Mouse (Mus musculus) embryonic fibroblast, embryonic 13.5 days (primary cell): Measurements from ENCODE around the gene Rpusd4. TPM values are rescaled to one million over a fixed set of nuclear protein-coding genes. Genes with fewer than 3 reads are reported as not detected.

Experiments
- H3K27ac ChIP-seq: 2 replicates; pipeline ENCODE4 v1.5.1; 2012; ENCODE audit warnings: low read length, control low read depth, inconsistent platforms; ENCODE audit not compliant: insufficient read depth
- H3K4me1 ChIP-seq: 2 replicates; pipeline ENCODE4 v1.6.1; 2011; ENCODE audit warnings: low read length; ENCODE audit not compliant: control insufficient read depth, insufficient read depth
- H3K4me3 ChIP-seq: 2 replicates; pipeline ENCODE4 v1.5.1; 2011; ENCODE audit warnings: mild to moderate bottlenecking, control low read depth, low read length; ENCODE audit not compliant: insufficient read depth
- CTCF ChIP-seq: IDR thresholded peaks from 2 replicates; pipeline ENCODE4 v1.5.1; 2011; ENCODE audit warnings: mild to moderate bottlenecking, control low read depth, low read length, moderate library complexity, borderline replicate concordance; ENCODE audit not compliant: insufficient read depth
- POLR2A ChIP-seq: IDR thresholded peaks from 2 replicates; pipeline ENCODE4 v1.6.1; 2011; ENCODE audit warnings: low read depth, mild to moderate bottlenecking, control low read depth, low read length, moderate library complexity
- polyA plus RNA-seq: library from polyadenylated mRNA; stranded (reverse); fragments of >200 nt; gene quantifications from 2 replicates; pipeline ENCODE4 v1.2.4, GENCODE M21; 2011; ENCODE audit warnings: low read depth; ENCODE audit not compliant: missing spikeins, insufficient read length

Gene Rpusd4
- polyA plus RNA-seq, 1 experiment, result 11.0 TPM

DNA sequence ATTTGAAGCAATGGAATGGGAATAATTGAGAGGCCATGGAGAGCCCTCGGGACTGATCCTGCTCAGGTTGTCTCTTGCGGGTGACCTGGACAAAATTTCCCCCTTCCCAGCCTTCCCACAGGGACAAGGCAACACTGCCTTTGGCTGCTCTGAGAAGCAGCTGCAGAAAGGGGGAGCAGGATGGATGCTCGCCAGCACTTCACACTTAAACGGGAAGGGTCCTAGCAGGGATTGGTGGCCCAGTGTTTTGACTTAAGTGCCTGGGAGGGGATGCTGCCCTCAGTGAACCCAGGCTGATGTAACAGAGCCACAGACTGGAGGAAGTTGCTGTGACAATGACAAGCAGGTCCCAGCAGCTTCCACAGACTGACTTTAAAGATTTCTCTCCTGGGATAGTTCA, 45.9 kb downstream of the Rpusd4 start:
- TF ChIP-seq CTCF (no peak), POLR2A (no peak)
- Histone ChIP-seq H3K27ac (no peak overlapping the region), H3K4me3 (no peak overlapping the region), H3K4me1 (no peaks in the 10 kb centered on the region)

DNA sequence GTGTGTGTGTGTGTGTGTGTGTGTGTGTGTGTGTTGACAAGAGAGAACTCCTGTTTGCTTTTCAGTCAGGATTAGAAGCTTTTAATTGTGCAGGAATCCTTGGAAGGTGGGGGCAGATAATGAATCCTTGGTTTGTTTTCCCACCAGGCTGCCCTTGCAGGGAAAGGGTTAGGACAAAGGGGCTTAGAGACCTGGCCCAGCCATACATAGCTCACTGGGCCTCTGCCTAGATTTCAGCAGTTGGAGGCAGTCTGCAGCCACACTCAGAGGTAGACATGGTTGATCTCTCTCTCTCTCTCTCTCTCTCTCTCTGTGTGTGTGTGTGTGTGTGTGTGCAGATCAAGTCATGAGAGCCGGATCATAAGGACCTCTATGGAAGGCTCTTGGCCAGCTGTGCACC, 46.6 kb downstream of the Rpusd4 start:
- H3K27ac ChIP-seq, result no peak overlapping the region
- H3K4me3 ChIP-seq, result no peak overlapping the region
- no peaks in the 10 kb centered on the region for H3K4me1 ChIP-seq
- TF ChIP-seq POLR2A (no peak), CTCF (no peak)

DNA sequence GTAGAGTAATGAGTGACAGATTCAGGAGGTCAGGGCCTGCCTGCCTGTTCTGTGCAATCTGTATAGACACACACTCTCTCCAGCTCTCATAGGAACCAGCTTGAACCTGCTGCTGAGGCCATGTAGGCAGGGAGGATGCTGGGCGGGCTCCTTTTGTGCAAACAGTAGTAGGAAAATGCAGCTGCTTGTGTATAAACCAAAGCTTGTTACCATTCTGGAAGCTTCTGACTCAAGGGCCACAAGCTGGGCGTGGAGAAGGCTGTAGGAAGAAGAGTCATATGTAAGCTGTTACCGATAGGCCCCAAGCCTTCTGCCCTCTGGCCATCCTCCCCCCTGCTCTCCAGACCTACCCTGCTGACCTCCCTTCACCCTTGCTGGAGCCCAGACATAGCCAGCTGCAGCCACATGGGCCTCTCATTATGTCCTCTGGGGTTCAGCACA, 49.1 kb downstream of the Rpusd4 start:
- Histone ChIP-seq H3K27ac (no peak overlapping the region), H3K4me1 (no peaks in the 10 kb centered on the region), H3K4me3 (no peak overlapping the region)
- TF ChIP-seq CTCF, result no peak
- no peak for TF ChIP-seq POLR2A

DNA sequence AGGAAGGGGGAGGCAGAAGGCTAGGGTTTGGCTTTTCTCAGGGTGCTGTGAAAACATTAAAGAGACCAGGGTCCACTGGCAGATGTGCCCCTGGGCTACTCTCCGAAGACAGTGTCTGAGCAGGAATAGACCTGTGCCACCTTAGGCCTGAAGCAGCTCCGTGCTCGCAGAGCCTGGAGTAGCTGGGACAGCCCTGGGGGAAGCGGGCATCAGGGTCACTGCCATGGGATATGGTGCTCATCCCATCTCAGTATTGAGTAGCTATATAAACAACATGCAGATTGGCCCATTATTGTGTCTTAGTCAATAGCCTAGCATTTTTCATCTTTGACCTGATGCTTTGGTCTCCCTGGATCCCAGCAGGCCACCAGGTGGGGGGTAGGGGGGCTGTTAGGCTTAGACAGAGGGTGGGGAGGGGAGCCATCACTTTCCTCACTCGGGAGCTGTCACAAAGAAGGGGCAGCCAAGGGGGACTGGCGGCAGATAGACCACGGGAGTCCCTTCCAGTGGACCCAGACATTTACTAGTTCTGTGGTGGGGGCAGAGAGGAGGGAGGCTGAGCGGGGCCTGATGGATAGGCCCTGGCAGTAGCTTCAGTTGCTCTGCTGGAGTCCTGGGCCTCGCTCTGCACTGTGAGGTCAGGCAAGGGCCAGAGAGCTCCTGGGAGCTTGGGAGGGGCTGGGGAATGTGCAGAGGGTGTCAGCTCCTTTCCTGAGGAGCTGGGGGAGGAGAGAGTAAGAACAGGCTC, 49.7 kb downstream of the Rpusd4 start:
- H3K4me3 ChIP-seq, result no peak overlapping the region
- TF ChIP-seq POLR2A (no peak), CTCF (no peak)
- H3K27ac ChIP-seq, result no peak overlapping the region
- no peaks in the 10 kb centered on the region for H3K4me1 ChIP-seq

DNA sequence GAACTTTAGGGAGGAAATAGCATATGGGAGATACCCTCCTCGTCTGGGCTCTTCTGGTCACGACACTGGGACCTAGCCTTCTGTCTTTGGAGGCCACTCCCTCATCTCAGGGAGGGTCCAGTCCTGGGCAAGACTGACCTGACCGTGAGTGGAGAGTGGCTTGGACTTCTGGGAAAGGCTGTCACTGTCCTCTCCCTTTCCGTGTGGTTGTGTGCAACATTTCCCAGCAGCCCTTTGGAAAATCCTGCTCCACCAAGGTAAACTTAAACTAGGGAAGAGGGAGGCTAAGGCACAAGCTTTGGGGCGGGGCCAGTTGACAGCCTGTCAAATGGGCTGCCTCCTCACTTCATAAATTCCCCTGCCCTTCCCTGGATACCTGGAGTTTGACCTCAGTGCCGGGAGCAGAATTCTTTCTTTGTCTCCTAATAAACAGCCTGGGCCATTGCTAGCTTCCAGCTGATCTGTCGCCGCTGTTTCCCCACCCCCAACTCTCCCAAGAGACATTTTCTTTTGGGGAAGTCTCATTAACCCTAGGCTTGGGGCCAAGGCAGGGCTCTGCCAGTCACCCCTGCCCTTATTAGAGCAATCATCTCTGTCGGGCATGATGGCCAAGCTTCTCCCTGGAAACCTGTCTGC, 51.0 kb downstream of the Rpusd4 start:
- Histone ChIP-seq H3K4me1 (no peaks in the 10 kb centered on the region), H3K27ac (no peak overlapping the region), H3K4me3 (no peak overlapping the region)
- TF ChIP-seq CTCF (no peak), POLR2A (no peak)

DNA sequence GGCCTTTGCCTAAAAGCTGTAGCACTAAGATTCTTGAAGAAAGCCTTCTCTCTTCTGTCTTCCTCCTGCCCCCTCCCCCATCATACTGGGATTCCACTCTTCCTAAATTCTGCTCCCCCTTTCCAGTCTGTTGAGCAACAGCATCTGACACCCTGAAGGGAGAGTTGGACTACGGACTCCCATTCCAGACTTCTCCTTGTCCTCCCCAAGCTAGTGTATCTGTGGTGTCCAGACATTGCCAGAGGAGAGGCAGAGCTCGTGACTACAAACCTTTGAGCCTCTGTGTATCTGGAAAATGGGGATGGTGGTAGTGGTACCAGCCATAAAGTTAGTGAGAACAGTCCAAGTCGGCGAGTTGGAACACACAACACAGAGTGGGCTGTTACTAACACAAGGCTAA, 52.6 kb downstream of the Rpusd4 start:
- Histone ChIP-seq H3K27ac (no peak overlapping the region), H3K4me1 (peaks cover 13% of the 10 kb centered on the region)
- TF ChIP-seq POLR2A, result no peak
- TF ChIP-seq CTCF, result no peak

DNA sequence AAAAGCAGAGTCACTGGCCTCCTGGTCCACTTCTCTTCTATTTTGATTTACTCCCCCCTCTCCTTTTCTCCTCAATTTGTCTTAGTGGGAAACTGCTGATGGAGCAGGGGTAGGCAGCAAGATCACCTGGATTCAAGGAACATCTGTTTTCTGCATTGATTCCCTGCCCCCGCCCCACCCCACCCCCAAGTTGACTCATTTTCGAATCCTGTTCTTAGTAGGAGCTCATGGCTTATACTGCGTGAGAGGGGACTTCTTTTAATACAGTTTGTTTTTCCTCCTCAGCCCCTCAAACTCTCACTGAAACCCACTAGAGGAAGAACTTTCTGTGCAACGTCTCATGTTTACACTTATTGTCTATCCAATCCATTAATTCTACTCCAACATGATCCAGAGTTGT, 56.3 kb downstream of the Rpusd4 start:
- TF ChIP-seq CTCF, result no peak
- no peak for TF ChIP-seq POLR2A
- Histone ChIP-seq H3K27ac (no peak overlapping the region), H3K4me3 (no peak overlapping the region), H3K4me1 (peaks cover 28% of the 10 kb centered on the region)

More for the DNA sequence above, 52.6 kb downstream of the Rpusd4 start:
- no peak overlapping the region for H3K4me3 ChIP-seq

DNA sequence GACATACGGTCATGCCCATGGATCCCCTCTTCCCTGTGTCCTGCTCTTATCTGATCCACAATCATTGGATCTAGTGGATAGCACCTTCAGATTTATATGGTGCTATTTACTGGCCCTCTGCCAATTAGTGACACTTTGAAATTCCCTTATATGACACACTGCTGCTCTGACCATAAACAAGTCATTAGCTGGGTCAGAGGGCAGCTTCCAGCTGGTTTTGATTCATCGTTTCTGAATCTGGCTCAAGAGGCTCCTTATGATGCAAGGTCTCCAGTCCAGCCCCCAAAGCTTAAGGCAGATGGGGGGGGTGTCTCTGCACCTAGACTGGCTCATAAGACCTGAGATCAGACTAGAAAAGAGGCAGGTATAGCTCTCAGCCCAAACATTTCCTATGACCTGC, 56.9 kb downstream of the Rpusd4 start:
- Histone ChIP-seq H3K27ac (no peak overlapping the region), H3K4me3 (no peak overlapping the region), H3K4me1 (peaks cover 28% of the 10 kb centered on the region)
- no peak for TF ChIP-seq POLR2A
- TF ChIP-seq CTCF, result no peak

DNA sequence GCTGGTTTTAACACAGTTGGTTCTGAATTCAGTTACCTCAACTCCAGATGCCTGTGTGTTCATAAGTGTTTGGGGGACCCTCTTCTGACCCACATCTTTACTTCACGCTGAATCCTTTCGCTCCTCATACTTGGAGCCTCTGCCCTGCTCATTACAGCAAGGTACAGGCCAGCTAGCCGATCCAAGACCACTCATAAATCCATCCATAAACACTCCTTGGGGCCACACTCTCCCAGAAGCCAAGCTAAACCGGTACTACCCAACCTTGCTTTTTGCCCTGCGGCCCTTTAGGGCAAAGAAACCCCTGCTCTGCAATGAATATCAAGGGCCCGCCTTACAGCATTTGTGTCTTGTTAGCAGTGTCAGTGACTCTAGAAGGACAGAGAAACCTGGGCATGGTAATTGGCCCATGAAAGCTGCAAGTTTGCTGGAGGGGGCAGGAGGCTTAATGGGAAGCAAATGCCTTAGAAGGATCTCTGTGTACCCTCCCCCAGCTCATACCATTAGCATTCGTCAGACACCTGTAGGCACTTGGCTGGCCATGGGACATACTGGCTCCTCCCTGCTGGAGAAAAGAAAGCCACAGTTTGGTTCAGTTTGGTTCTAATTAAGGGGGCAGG, 59.1 kb downstream of the Rpusd4 start:
- Histone ChIP-seq H3K27ac (peak overlapping the region; percentile 12; the same call in 1 of the 2 replicates), H3K4me3 (no peak overlapping the region), H3K4me1 (peaks cover 32% of the 10 kb centered on the region)
- TF ChIP-seq CTCF (no peak), POLR2A (no peak)

Other genes starting within 250 kb of the Rpusd4 start
- 21.6 and 35.4 TPM in 2 replicates for gene St3gal4, start 148.6 kb upstream of the Rpusd4 start, polyA plus RNA-seq
- 21.7 and 22.3 TPM in 2 replicates for gene Dcps, start 91.8 kb upstream of the Rpusd4 start, polyA plus RNA-seq
- 145 and 164 TPM in 2 replicates for gene Srpr, start 67.7 kb upstream of the Rpusd4 start, polyA plus RNA-seq
- gene Tirap, start 67.6 kb upstream of the Rpusd4 start, polyA plus RNA-seq, result 17.2 and 18.7 TPM in 2 replicates
- gene Foxred1, start 56.8 kb upstream of the Rpusd4 start, polyA plus RNA-seq, result 24.1 and 28.5 TPM in 2 replicates
- 30.3 and 31.4 TPM in 2 replicates for gene Fam118b, start 60 bp upstream of the Rpusd4 start, polyA plus RNA-seq
- gene Cdon, start 153.3 kb downstream of the Rpusd4 start, polyA plus RNA-seq, result 28.4 and 79.8 TPM in 2 replicates